Comparison of ENCODE assay signal across 8 mouse cellular contexts in the genomic region with DNA sequence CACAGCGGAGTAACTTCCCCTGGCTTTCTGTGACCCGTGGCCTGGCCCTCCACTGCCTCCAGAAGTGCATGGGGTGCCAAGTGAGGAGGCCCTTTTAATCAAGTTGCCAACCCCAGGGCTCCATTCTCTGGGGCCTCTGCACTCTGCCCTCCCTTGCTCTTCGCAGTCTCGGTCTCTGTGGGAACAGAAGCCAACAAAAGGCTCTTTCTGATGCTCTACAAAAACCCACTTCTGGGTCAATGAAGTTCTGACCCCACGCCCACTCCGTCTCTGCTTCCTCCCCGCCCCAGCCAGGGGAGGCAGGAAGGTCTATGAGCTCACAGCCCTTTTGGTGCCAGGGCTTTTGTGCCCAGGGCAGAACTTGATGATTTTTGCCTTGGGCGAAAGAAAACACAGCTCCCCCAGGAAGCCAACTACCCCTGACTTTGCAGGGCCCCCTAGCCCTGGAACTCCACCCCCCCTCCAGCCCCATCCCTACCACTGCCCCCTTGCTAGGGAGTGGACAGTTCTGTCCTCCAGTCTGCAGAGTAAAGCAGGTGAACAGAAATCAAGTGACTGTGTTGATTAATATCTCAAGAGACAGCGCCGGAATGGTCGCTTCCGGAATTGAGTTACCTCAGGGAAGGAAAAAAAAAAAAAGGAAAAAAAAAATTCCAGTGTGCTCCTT.
A peak's percentile ranks its signal among the peaks of the same experiment; 100 is the strongest.
DNase-seq lines count a peak whose midpoint lies in the region; ATAC-seq and TF ChIP-seq lines count a peak whose summit lies in the region.

No protein-coding gene starts in this region.

- DNase-seq in heart, adult 11 months = peak; percentile 92
- DNase-seq in heart, adult 18-20 months = no peak
- DNase-seq in brain, embryonic 14.5 days (ENCODE audit: low read depth) = peak; percentile 87
- peak; percentile 54 for DNase-seq in left cerebral cortex, postnatal 4 days
- peak; percentile 17 for DNase-seq in right cerebral cortex, postnatal 14 days
- no peak for DNase-seq in B cell, adult 2 months
- no peak for DNase-seq in adrenal gland, adult 8-10 months

- WGBS in hindbrain, embryonic 13.5 days = 12% methylated on average over 12 of the region's 12 CpGs

- peak overlapping the region; percentile 39 for H3K9ac ChIP-seq in hindbrain, embryonic 13.5 days

- no peaks in the 10 kb centered on the region for H3K27me3 ChIP-seq in hindbrain, embryonic 13.5 days

- TF ChIP-seq CTCF in brain, embryonic 14.5 days (IDR thresholded peaks at IDR 0.05; ENCODE audit: borderline replicate concordance, extremely low read depth, insufficient read depth, insufficient read length) = no peak

- H3K27ac ChIP-seq in hindbrain, embryonic 13.5 days = peak overlapping the region; percentile 85

- intact Hi-C loops in left cerebral cortex, postnatal 4 days (cut with DNase I) = no loop called here

- no peak overlapping the region for H3K4me3 ChIP-seq in hindbrain, embryonic 13.5 days

- no peaks in the 10 kb centered on the region for H3K9me3 ChIP-seq in hindbrain, embryonic 13.5 days

- peak; percentile 62 for ATAC-seq in hindbrain, embryonic 13.5 days (ENCODE audit: low FRiP score)

- no peak overlapping the region for H3K4me2 ChIP-seq in hindbrain, embryonic 13.5 days

- no peaks in the 10 kb centered on the region for H3K36me3 ChIP-seq in hindbrain, embryonic 13.5 days

- H3K4me1 ChIP-seq in hindbrain, embryonic 13.5 days (replicated peaks) = peaks cover 83% of the 10 kb centered on the region

- TF ChIP-seq POLR2A in brain, embryonic 14.5 days (IDR thresholded peaks at IDR 0.05; ENCODE audit: borderline replicate concordance, extremely low read depth, insufficient read depth, insufficient read length, poor library complexity, severe bottlenecking) = no peak

Comparison
In these comparisons a context has a peak if more than half of its experiments do, and no peak if none do; other contexts are left out.
1. DNase-seq: peak in heart, adult 11 months (single experiment), brain, embryonic 14.5 days (single experiment), left cerebral cortex, postnatal 4 days (single experiment) and right cerebral cortex, postnatal 14 days (single experiment); none in heart, adult 18-20 months (0 of 2), B cell, adult 2 months (0 of 2) and adrenal gland, adult 8-10 months (single experiment).